Mouse (Mus musculus) C2C12 (cell line): ENCODE measurements around the gene Lonp2.

Experiments used
- CTCF ChIP-seq: IDR thresholded peaks from one replicate; pipeline ENCODE4 v1.5.1; 2011; ENCODE audit not compliant: control insufficient read depth, insufficient read depth, insufficient read length
- MYOG ChIP-seq: IDR thresholded peaks from one replicate; pipeline ENCODE4 v1.6.1; 2011; ENCODE audit not compliant: control insufficient read depth, insufficient read length; ENCODE audit errors: extremely low read depth
- USF1 ChIP-seq: IDR thresholded peaks from one replicate; pipeline ENCODE4 v1.6.1; 2011; ENCODE audit warnings: low read depth, mild to moderate bottlenecking, control low read depth, moderate library complexity

DNA sequence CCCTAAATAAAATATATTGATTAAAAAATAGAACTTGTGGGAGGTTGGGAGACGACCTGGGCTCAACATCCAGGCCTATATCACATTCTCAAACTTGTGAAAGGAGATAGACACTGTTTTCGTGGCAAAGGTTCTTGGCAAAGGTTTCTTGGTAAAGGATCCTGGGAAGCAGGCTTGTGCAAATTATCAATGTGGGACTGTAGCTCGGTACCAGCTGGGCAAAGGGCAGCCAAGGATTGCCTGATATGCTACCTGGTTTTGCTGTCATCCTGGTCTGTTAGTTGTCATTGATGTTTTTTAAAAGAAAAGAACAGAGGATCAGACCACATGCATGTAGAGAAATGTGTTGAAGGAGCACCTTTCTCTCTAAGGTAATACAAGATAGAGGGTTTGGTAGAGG is 23.5 kb upstream of the Lonp2 start:
- TF ChIP-seq CTCF (no peak), USF1 (no peak), MYOG (no peak)
